Comparison of ENCODE assay signal across 15 mouse cellular contexts in genomic region chr14:30045239-30045638, GRCm38 (mm10). TPM values are rescaled to one million over a fixed set of nuclear protein-coding genes. Genes with fewer than 3 reads are reported as not detected.
DNase-seq lines count a peak whose midpoint lies in the region; ATAC-seq and TF ChIP-seq lines count a peak whose summit lies in the region.
"Had no signal": no experiment of that assay in that cellular context is flagged by ENCODE, and none has a peak within 500 bp of the region (broad histone marks: within the 10 kb centered on the region; RNA-seq: fewer than 3 reads in every experiment).

No protein-coding gene starts in this region.

- H3K9ac ChIP-seq in kidney, postnatal 0 days (ENCODE audit: low read depth, low read length) = no peak overlapping the region
- H3K9ac ChIP-seq in kidney, embryonic 14.5 days (ENCODE audit: low read depth, low read length) = no peak overlapping the region
- no peak overlapping the region for H3K9ac ChIP-seq in heart, postnatal 0 days (replicated peaks; ENCODE audit: low read depth, low read length)
- H3K9ac ChIP-seq: limb, embryonic 13.5 days; midbrain, embryonic 15.5 days had no signal

- no peak for ATAC-seq in kidney, postnatal 0 days (replicated peaks; ENCODE audit: low FRiP score, low read depth)
- ATAC-seq in kidney, embryonic 14.5 days (ENCODE audit: low FRiP score, low TSS enrichment) = no peak
- ATAC-seq in heart, postnatal 0 days (ENCODE audit: insufficient read depth, low read depth) = peak; percentile 73
- ATAC-seq: midbrain, embryonic 15.5 days had no signal

- intact Hi-C loops in left cerebral cortex, postnatal 10 days (cut with DNase I) = no loop called here

- H3K4me1 ChIP-seq in kidney, postnatal 0 days (replicated peaks; ENCODE audit: insufficient read depth, low read length) = no peaks in the 10 kb centered on the region
- 0 out of 2 replicates have a peak, but pooled peaks cover 7% of the 10 kb centered on the region for H3K4me1 ChIP-seq in kidney, embryonic 14.5 days (ENCODE audit: control insufficient read depth, insufficient read depth, low read length)
- peaks cover 7% of the 10 kb centered on the region; the same call in 1 of the 2 replicates for H3K4me1 ChIP-seq in heart, postnatal 0 days (ENCODE audit: control insufficient read depth, insufficient read depth)
- H3K4me1 ChIP-seq: limb, embryonic 13.5 days; midbrain, embryonic 15.5 days had no signal

- H3K36me3 ChIP-seq in kidney, postnatal 0 days (ENCODE audit: insufficient read depth, low read length) = no peaks in the 10 kb centered on the region
- no peaks in the 10 kb centered on the region for H3K36me3 ChIP-seq in kidney, embryonic 14.5 days (ENCODE audit: control insufficient read depth, insufficient read depth, low read length)
- no peaks in the 10 kb centered on the region for H3K36me3 ChIP-seq in heart, postnatal 0 days (replicated peaks; ENCODE audit: control insufficient read depth, insufficient read depth, low read length)
- H3K36me3 ChIP-seq: G1E; limb, embryonic 13.5 days had no signal

- H3K4me2 ChIP-seq in kidney, postnatal 0 days (ENCODE audit: low read length) = no peak overlapping the region
- H3K4me2 ChIP-seq in kidney, embryonic 14.5 days (replicated peaks; ENCODE audit: low read depth, low read length) = no peak overlapping the region
- H3K4me2 ChIP-seq in heart, postnatal 0 days (ENCODE audit: low read depth, low read length) = no peak overlapping the region
- H3K4me2 ChIP-seq: limb, embryonic 13.5 days; midbrain, embryonic 15.5 days had no signal

- H3K27me3 ChIP-seq in kidney, postnatal 0 days (ENCODE audit: insufficient read depth, low read length) = no peaks in the 10 kb centered on the region
- no peaks in the 10 kb centered on the region for H3K27me3 ChIP-seq in kidney, embryonic 14.5 days (ENCODE audit: control insufficient read depth, insufficient read depth, low read length)
- no peaks in the 10 kb centered on the region for H3K27me3 ChIP-seq in heart, postnatal 0 days (ENCODE audit: control insufficient read depth, insufficient read depth, low read length)
- H3K27me3 ChIP-seq: limb, embryonic 13.5 days; midbrain, embryonic 15.5 days had no signal

- peak; percentile 50 for DNase-seq in kidney, postnatal 0 days (ENCODE audit: low spot score)
- peak; percentile 10 for DNase-seq in MN1 (ENCODE audit: low spot score)
- peak; percentile 25 for DNase-seq in brain, adult 2 months (ENCODE audit: low read depth, low spot score)
- peak; percentile 76 for DNase-seq in heart, postnatal 0 days (ENCODE audit: low spot score)
- no peak for DNase-seq in left cerebral cortex, postnatal 10 days (ENCODE audit: extremely low spot score in 1 of 2, low spot score in 2 of 2)
- DNase-seq in cerebellum, postnatal 4 days (ENCODE audit: low spot score in 2 of 2) = no peak
- DNase-seq: adrenal gland, postnatal 36 days; cerebellum, postnatal 25 days; kidney, adult 9 months; thymus, adult 2 months had no signal

- TF ChIP-seq CTCF in kidney, postnatal 0 days (IDR thresholded peaks at IDR 0.05; ENCODE audit: low read depth) = no peak
- TF ChIP-seq CTCF in heart, postnatal 0 days (IDR thresholded peaks at IDR 0.05; ENCODE audit: low read depth) = no peak

- 65% methylated on average over 10 of the region's 10 CpGs for WGBS in kidney, postnatal 0 days
- 71% methylated on average over 10 of the region's 10 CpGs for WGBS in kidney, embryonic 14.5 days
- WGBS in heart, postnatal 0 days = 54% methylated on average over 10 of the region's 10 CpGs

- H3K4me3 ChIP-seq in kidney, postnatal 0 days (replicated peaks; ENCODE audit: low read depth, low read length) = no peak overlapping the region
- H3K4me3 ChIP-seq in kidney, embryonic 14.5 days (ENCODE audit: low read length) = no peak overlapping the region
- H3K4me3 ChIP-seq in heart, postnatal 0 days (ENCODE audit: low read depth, low read length) = no peak overlapping the region
- H3K4me3 ChIP-seq: limb, embryonic 13.5 days; midbrain, embryonic 15.5 days had no signal

- no peak overlapping the region for H3K27ac ChIP-seq in kidney, postnatal 0 days
- H3K27ac ChIP-seq in kidney, embryonic 14.5 days (ENCODE audit: low read depth, low read length) = no peak overlapping the region
- H3K27ac ChIP-seq in heart, postnatal 0 days (ENCODE audit: low read depth) = peak overlapping the region; percentile 64
- H3K27ac ChIP-seq: limb, embryonic 13.5 days; midbrain, embryonic 15.5 days had no signal

- TF ChIP-seq EP300 in heart, postnatal 0 days (IDR thresholded peaks at IDR 0.05; ENCODE audit: low read depth) = no peak

- H3K9me3 ChIP-seq in kidney, postnatal 0 days (replicated peaks; ENCODE audit: low read length) = no peaks in the 10 kb centered on the region
- no peaks in the 10 kb centered on the region for H3K9me3 ChIP-seq in kidney, embryonic 14.5 days (ENCODE audit: control insufficient read depth, low read length)
- no peaks in the 10 kb centered on the region for H3K9me3 ChIP-seq in heart, postnatal 0 days (replicated peaks; ENCODE audit: control insufficient read depth, low read length)
- H3K9me3 ChIP-seq: G1E; limb, embryonic 13.5 days; midbrain, embryonic 15.5 days had no signal

RNA-seq across cellular contexts. Expression of gene Chdh, which starts 36.4 kb away (rescaled TPM):
- 4.1 and 4.3 TPM in 2 replicates for polyA plus RNA-seq in kidney, postnatal 0 days (2015; fragmentation: Nextera tagmentation; extraction: Ambion mirVana)
- polyA plus RNA-seq in kidney, embryonic 14.5 days (2014; fragmentation: Nextera tagmentation; extraction: Ambion mirVana) = 0.87 and 0.89 TPM in 2 replicates
- total RNA-seq in heart, postnatal 0 days (2014; rRNA removed; ENCODE audit: low replicate concordance) = 0.27 TPM in 1 of 2 replicates, not detected in the other
- 0.18 TPM in 1 of 2 replicates, not detected in the other for polyA plus RNA-seq in heart, postnatal 0 days (2015; fragmentation: Nextera tagmentation; extraction: Ambion mirVana)
- total RNA-seq in left cerebral cortex, postnatal 10 days (2021) = under 1 TPM; 0.28 to 0.39 TPM
- polyA plus RNA-seq: embryonic facial prominence, embryonic 11.5 days; G1E had no signal

RNA-seq across cellular contexts. Expression of gene Il17rb, which starts 36.5 kb away (rescaled TPM):
- 1.9 and 2.1 TPM in 2 replicates for polyA plus RNA-seq in kidney, postnatal 0 days (2015; fragmentation: Nextera tagmentation; extraction: Ambion mirVana)
- polyA plus RNA-seq in kidney, embryonic 14.5 days (2014; fragmentation: Nextera tagmentation; extraction: Ambion mirVana) = 0.34 and 1.4 TPM in 2 replicates
- 2.5 TPM in 1 of 2 replicates, not detected in the other for total RNA-seq in heart, postnatal 0 days (2014; rRNA removed; ENCODE audit: low replicate concordance)
- polyA plus RNA-seq in heart, postnatal 0 days (2015; fragmentation: Nextera tagmentation; extraction: Ambion mirVana) = 0.22 and 0.25 TPM in 2 replicates
- under 1 TPM; 0.41 to 0.73 TPM for total RNA-seq in left cerebral cortex, postnatal 10 days (2021)
- polyA plus RNA-seq: G1E had no signal

Comparison
In these comparisons a context has a peak if more than half of its experiments do, and no peak if none do; other contexts are left out.
1. DNase-seq: peak in kidney, postnatal 0 days (single experiment), MN1 (single experiment), brain, adult 2 months (single experiment) and heart, postnatal 0 days (single experiment); none in left cerebral cortex, postnatal 10 days (0 of 2) and cerebellum, postnatal 4 days (0 of 2).